Mouse (Mus musculus) mature B cell (primary cell): Measurements from ENCODE around the gene 4930469K13Rik.

Experiments used
- in situ Hi-C: fragments of 300-500 bp; cut with MboI; formaldehyde crosslinking; loops from 2 replicates; pipeline ENCODE4 v1.14.3; 2019

4930469K13Rik gene

GRCm38 (mm10) chr11:34079542-34080464 lies 18.6 kb downstream of the 4930469K13Rik start:
- in situ Hi-C loops, result no loop called here

GRCm38 (mm10) chr11:34078581-34078980 lies 19.8 kb downstream of the 4930469K13Rik start:
- in situ Hi-C loops, result no loop called here

- in situ Hi-C loops, result no loop called here
Measured at GRCm38 (mm10) chr11:34077870-34078269, 20.5 kb downstream of the 4930469K13Rik start.

GRCm38 (mm10) chr11:34073776-34074175 lies 24.6 kb downstream of the 4930469K13Rik start:
- in situ Hi-C loops, result no loop called here

GRCm38 (mm10) chr11:34072309-34072708 lies 26.0 kb downstream of the 4930469K13Rik start:
- in situ Hi-C loops, result no loop called here

- in situ Hi-C loops, result no loop called here
Measured at GRCm38 (mm10) chr11:34070596-34070995, 27.8 kb downstream of the 4930469K13Rik start.

- in situ Hi-C loops, result no loop called here
Measured at GRCm38 (mm10) chr11:34063702-34064485, 34.5 kb downstream of the 4930469K13Rik start.

- in situ Hi-C loops, result no loop called here
Measured at GRCm38 (mm10) chr11:34063257-34063656, 35.1 kb downstream of the 4930469K13Rik start.

- in situ Hi-C loops, result no loop called here
Measured at GRCm38 (mm10) chr11:34061740-34062139, 36.6 kb downstream of the 4930469K13Rik start.

- in situ Hi-C loops, result no loop called here
Measured at GRCm38 (mm10) chr11:34058960-34059359, 39.4 kb downstream of the 4930469K13Rik start.

- in situ Hi-C loops, result no loop called here
Measured at GRCm38 (mm10) chr11:34058332-34058731, 40.0 kb downstream of the 4930469K13Rik start.

GRCm38 (mm10) chr11:34056715-34057114 lies 41.6 kb downstream of the 4930469K13Rik start:
- in situ Hi-C loops, result no loop called here

GRCm38 (mm10) chr11:34054031-34054727 lies 44.2 kb downstream of the 4930469K13Rik start:
- in situ Hi-C loops, result no loop called here

- in situ Hi-C loops, result no loop called here
Measured at GRCm38 (mm10) chr11:34053031-34053818, 45.1 kb downstream of the 4930469K13Rik start.

- in situ Hi-C loops, result no loop called here
Measured at GRCm38 (mm10) chr11:34050643-34051042, 47.7 kb downstream of the 4930469K13Rik start.

GRCm38 (mm10) chr11:34050063-34050462 lies 48.3 kb downstream of the 4930469K13Rik start:
- in situ Hi-C loops, result no loop called here

GRCm38 (mm10) chr11:34049125-34049379 lies 49.3 kb downstream of the 4930469K13Rik start:
- in situ Hi-C loops, result no loop called here

- in situ Hi-C loops, result no loop called here
Measured at GRCm38 (mm10) chr11:34048375-34049124, 49.8 kb downstream of the 4930469K13Rik start.

- in situ Hi-C loops, result no loop called here
Measured at GRCm38 (mm10) chr11:34047542-34047937, 50.8 kb downstream of the 4930469K13Rik start.

GRCm38 (mm10) chr11:34046767-34047541 lies 51.4 kb downstream of the 4930469K13Rik start, which contains the start of gene Lcp2:
Gene Lcp2 (plus strand): TSS chr11:34046920.
- in situ Hi-C loops, result no loop called here
